Mouse (Mus musculus) ovary, adult 18-20 months (tissue): ENCODE measurements around the gene Rora.

Experiments used
- DNase-seq: peaks from one replicate; pipeline ENCODE4 v3.0.0; 2022; ENCODE audit warnings: low spot score, mixed read lengths

Gene Rora

DNA sequence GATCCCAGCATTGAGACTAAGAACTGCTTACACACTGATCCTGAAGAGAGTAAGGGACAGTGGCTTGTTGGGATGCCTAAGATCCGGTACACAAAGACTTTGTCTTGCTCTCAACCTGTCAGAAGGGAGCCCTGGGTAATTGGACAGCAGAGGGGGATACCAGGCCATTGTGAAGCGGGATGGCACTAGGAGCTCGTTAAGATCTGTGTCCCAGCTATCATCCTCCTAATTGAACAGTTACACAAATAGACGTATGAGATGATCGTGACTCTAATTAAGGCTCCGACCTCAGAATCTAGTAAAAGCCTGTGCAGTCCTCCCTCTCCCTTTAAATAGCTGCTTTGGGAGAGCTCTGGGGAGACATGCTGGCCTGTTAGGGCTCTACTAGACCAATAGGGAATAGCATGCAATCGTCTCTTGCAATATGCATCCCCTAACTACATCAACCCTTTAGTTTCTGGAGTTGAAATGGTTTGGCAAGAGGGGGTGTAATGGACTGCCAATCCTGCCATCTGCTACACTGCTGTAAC, 359.7 kb downstream of the Rora start:
- no peak for DNase-seq

- no peak for DNase-seq
Observed at GRCm38 (mm10) chr9:69014203-69014602, 360.6 kb downstream of the Rora start.

- no peak for DNase-seq
Observed at GRCm38 (mm10) chr9:69020381-69020780, 366.8 kb downstream of the Rora start.

DNA sequence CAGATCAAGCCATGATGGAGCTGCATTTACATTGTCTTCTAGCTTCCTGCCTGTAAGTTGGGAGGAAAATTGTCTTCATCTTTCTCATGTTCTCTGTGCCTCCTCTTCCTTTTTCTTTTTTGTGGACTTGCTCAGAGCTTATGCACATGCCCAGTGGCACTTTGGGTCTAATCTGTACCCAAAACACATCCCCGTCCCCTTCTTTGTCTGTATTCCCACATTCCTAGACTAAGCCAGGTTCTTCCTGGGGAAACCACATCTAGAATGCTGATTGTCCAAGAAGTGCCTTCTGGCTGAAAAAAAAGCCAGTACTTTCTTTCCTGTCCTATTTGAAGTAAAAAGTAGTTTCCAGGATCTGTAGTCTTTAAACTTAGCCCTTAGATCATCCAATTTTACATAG, 367.9 kb downstream of the Rora start:
- no peak for DNase-seq

GRCm38 (mm10) chr9:69023314-69023713, 369.7 kb downstream of the Rora start:
- no peak for DNase-seq

DNA sequence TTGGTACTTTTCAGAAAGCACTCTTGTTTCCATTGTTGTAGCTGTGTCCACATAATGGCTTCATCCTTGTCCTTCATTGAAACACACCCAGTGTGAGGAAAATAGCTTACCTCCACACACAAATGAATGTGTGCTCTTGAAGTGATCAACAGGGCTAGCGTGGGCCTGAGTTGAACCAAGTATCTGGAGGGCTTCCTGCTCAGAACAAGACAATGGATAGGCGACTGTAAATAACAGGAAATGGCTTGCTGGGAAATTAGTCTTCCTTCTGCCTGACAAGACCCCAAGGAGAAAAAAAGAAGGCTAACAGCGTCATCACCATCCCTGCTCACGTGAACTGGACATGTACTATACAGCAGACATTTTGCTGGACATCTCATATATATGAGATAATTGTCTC, 374.6 kb downstream of the Rora start:
- no peak for DNase-seq

GRCm38 (mm10) chr9:69034301-69034871, 380.8 kb downstream of the Rora start:
- DNase-seq: no peak

- no peak for DNase-seq
Observed at GRCm38 (mm10) chr9:69035456-69035855, 381.9 kb downstream of the Rora start.

- DNase-seq: no peak
Observed at GRCm38 (mm10) chr9:69036296-69036695, 382.7 kb downstream of the Rora start.

GRCm38 (mm10) chr9:69043920-69044613, 390.5 kb downstream of the Rora start:
- DNase-seq: no peak

GRCm38 (mm10) chr9:69044614-69045133, 391.1 kb downstream of the Rora start:
- no peak for DNase-seq

GRCm38 (mm10) chr9:69045908-69046307, 392.3 kb downstream of the Rora start:
- DNase-seq: no peak

- DNase-seq: no peak
Observed at GRCm38 (mm10) chr9:69050856-69051255, 397.3 kb downstream of the Rora start.

DNA sequence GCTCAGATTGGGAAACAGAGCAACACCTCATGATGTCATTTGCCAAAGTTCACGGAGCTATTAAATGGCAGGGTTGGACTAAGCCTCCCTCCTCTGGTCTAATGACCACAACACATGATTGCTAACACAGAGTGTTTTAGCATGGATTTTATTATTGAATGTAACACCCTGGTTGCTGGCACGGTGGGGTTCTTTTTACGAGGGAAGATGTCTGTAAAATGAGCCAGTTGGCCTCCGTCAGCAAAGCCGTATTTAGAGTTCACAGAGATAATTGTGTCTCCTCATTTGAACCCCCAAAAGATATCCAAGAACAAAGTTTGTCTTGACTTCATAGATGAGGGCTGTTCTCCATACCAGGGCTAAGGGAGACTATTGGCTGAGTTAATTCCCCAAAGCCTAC, 398.3 kb downstream of the Rora start:
- DNase-seq: no peak

- no peak for DNase-seq
Observed at GRCm38 (mm10) chr9:69055302-69055701, 401.7 kb downstream of the Rora start.

- no peak for DNase-seq
Observed at GRCm38 (mm10) chr9:69071203-69071867, 417.7 kb downstream of the Rora start.

GRCm38 (mm10) chr9:69073271-69073670, 419.7 kb downstream of the Rora start:
- no peak for DNase-seq

GRCm38 (mm10) chr9:69084086-69084719, 430.6 kb downstream of the Rora start:
- no peak for DNase-seq

GRCm38 (mm10) chr9:69084720-69085661, 431.4 kb downstream of the Rora start:
- no peak for DNase-seq

- DNase-seq: no peak
Observed at GRCm38 (mm10) chr9:69086844-69087243, 433.3 kb downstream of the Rora start.

GRCm38 (mm10) chr9:69087325-69087724, 433.7 kb downstream of the Rora start:
- no peak for DNase-seq
